Mouse (Mus musculus) forebrain, embryonic 14.5 days (tissue): ENCODE measurements around the gene Hist1h3b. TPM values are rescaled to one million over a fixed set of nuclear protein-coding genes. Genes with fewer than 3 reads are reported as not detected.
"Not testable (repeated sequence)": the region's sequence is repeated elsewhere in the genome, so short reads cannot be mapped to it uniquely, and the experiment has no call there.

Experiments
- ATAC-seq: fragments of 200-750 bp; cut with Nextera tagmentation; 2 replicates; pipeline ENCODE4 v1.8.0; 2017; ENCODE audit warnings: mild to moderate bottlenecking, moderate library complexity
- DNase-seq: peaks from one replicate; pipeline ENCODE4 v3.0.0-alpha.2; 2015; ENCODE audit warnings: low spot score
- H3K27ac ChIP-seq: fragments of 300-500 bp; sonication (generic); 2 replicates; pipeline ENCODE4 v1.5.1; 2014; ENCODE audit warnings: low read depth, mild to moderate bottlenecking, control low read depth, low read length, moderate library complexity
- H3K27me3 ChIP-seq: fragments of 300-500 bp; sonication (generic); replicated peaks from 2 replicates; pipeline ENCODE4 v1.6.1; 2014; ENCODE audit warnings: low read length, control low read depth, mixed read lengths; ENCODE audit not compliant: control insufficient read depth, insufficient read depth
- H3K36me3 ChIP-seq: fragments of 300-500 bp; sonication (generic); 2 replicates; pipeline ENCODE4 v1.6.1; 2014; ENCODE audit warnings: low read length, control low read depth; ENCODE audit not compliant: control insufficient read depth, insufficient read depth
- H3K4me1 ChIP-seq: fragments of 300-500 bp; sonication (generic); 2 replicates; pipeline ENCODE4 v1.6.1; 2014; ENCODE audit warnings: antibody characterized with exemption, low read length, control low read depth; ENCODE audit not compliant: control insufficient read depth, insufficient read depth
- H3K4me2 ChIP-seq: fragments of 300-500 bp; sonication (generic); 2 replicates; pipeline ENCODE4 v1.6.1; 2014; ENCODE audit warnings: mild to moderate bottlenecking, control low read depth, low read length
- H3K4me3 ChIP-seq: fragments of 300-500 bp; sonication (generic); 2 replicates; pipeline ENCODE4 v1.5.1; 2014; ENCODE audit warnings: low read depth, low read length, control low read depth
- H3K9ac ChIP-seq: fragments of 300-500 bp; sonication (generic); 2 replicates; pipeline ENCODE4 v1.6.1; 2014; ENCODE audit warnings: mild to moderate bottlenecking, low read length, control low read depth, moderate library complexity
- H3K9me3 ChIP-seq: fragments of 300-500 bp; sonication (generic); replicated peaks from 2 replicates; pipeline ENCODE4 v1.6.1; 2016; ENCODE audit warnings: low read length, control low read depth, mixed read lengths; ENCODE audit not compliant: control insufficient read depth
- WGBS: fragments of 180-500 bp; shearing (Covaris S2); extraction: QIAGEN DNeasy Blood & Tissue Kit; methylation state at CpG from one replicate; pipeline ENCODE4 v1.1.7; 2014; 5-methylcytosine and 5-hydroxymethylcytosine counted together
- polyA plus RNA-seq: library from polyadenylated mRNA; unstranded; fragments of >200 nt; fragmentation: Nextera tagmentation; extraction: Ambion mirVana; gene quantifications from 2 replicates; pipeline ENCODE4 v1.2.1, GENCODE M21; 2014

The Hist1h3b gene
- polyA plus RNA-seq, 1 experiment from 2014 or later = 9.6 TPM

GRCm38 (mm10) chr13:23742007-23742406 lies 10.1 kb upstream of the Hist1h3b start:
- Histone ChIP-seq H3K36me3 (no peaks in the 10 kb centered on the region), H3K4me3 (no peak overlapping the region), H3K4me2 (no peak overlapping the region), H3K9ac (no peak overlapping the region), H3K4me1 (peaks cover 7% of the 10 kb centered on the region; the same call in 1 of the 2 replicates), H3K27me3 (no peaks in the 10 kb centered on the region), H3K27ac (no peak overlapping the region), H3K9me3 (no peaks in the 10 kb centered on the region)
- ATAC-seq = no peak
- DNase-seq = no peak

GRCm38 (mm10) chr13:23743215-23743614 lies 8.9 kb upstream of the Hist1h3b start:
- H3K4me3 ChIP-seq = no peak overlapping the region
- 79% methylated on average over 5 of the region's 5 CpGs for WGBS
- no peaks in the 10 kb centered on the region for H3K9me3 ChIP-seq
- ATAC-seq = no peak
- no peak overlapping the region for H3K4me2 ChIP-seq
- no peaks in the 10 kb centered on the region for H3K36me3 ChIP-seq
- peaks cover 17% of the 10 kb centered on the region for H3K4me1 ChIP-seq
- no peaks in the 10 kb centered on the region for H3K27me3 ChIP-seq
- DNase-seq = no peak
- no peak overlapping the region for H3K9ac ChIP-seq
- no peak overlapping the region for H3K27ac ChIP-seq

- peak overlapping the region; percentile 61 for H3K9ac ChIP-seq
- WGBS = 32% methylated on average over 4 of the region's 4 CpGs
- peaks cover 17% of the 10 kb centered on the region for H3K4me1 ChIP-seq
- H3K4me2 ChIP-seq = peak overlapping the region; percentile 54
- peak overlapping the region; percentile 38; the same call in 1 of the 2 replicates for H3K4me3 ChIP-seq
- H3K36me3 ChIP-seq = no peaks in the 10 kb centered on the region
- no peaks in the 10 kb centered on the region for H3K9me3 ChIP-seq
- ATAC-seq = no peak
- no peak for DNase-seq
- no peak overlapping the region for H3K27ac ChIP-seq
- no peaks in the 10 kb centered on the region for H3K27me3 ChIP-seq
Measured at GRCm38 (mm10) chr13:23743963-23744362, 8.1 kb upstream of the Hist1h3b start.

GRCm38 (mm10) chr13:23744421-23745380 lies 7.4 kb upstream of the Hist1h3b start:
- no peak for DNase-seq
- ATAC-seq = no peak; the same call in 1 of the 2 replicates
- Histone ChIP-seq H3K4me3 (peak overlapping the region; percentile 38), H3K9ac (peak overlapping the region; percentile 61), H3K4me2 (peak overlapping the region; percentile 54), H3K4me1 (peaks cover 17% of the 10 kb centered on the region), H3K27me3 (no peaks in the 10 kb centered on the region), H3K36me3 (no peaks in the 10 kb centered on the region), H3K9me3 (no peaks in the 10 kb centered on the region), H3K27ac (peak overlapping the region; percentile 70; the same call in 1 of the 2 replicates)
- WGBS = under 1% methylated on average over 17 of the region's 36 CpGs

GRCm38 (mm10) chr13:23745381-23746161 lies 6.5 kb upstream of the Hist1h3b start, which contains the start of gene Hist1h3c:
Gene Hist1h3c (minus strand): TSS chr13:23745602.
- peaks cover 12% of the 10 kb centered on the region for H3K4me1 ChIP-seq
- no peaks in the 10 kb centered on the region for H3K27me3 ChIP-seq
- H3K4me2 ChIP-seq = peak within 1 kb of the TSS; percentile 54
- WGBS = under 1% methylated on average over 24 of the region's 28 CpGs
- DNase-seq (peak; percentile 97), ATAC-seq (peak; percentile 76)
- peak within 1 kb of the TSS; percentile 38 for H3K4me3 ChIP-seq
- peak within 1 kb of the TSS; percentile 97 for H3K27ac ChIP-seq
- H3K9ac ChIP-seq = peak within 1 kb of the TSS; percentile 61
- no peaks in the 10 kb centered on the region for H3K36me3 ChIP-seq
- H3K9me3 ChIP-seq = no peaks in the 10 kb centered on the region

- H3K36me3 ChIP-seq, H3K9me3 ChIP-seq, H3K27me3 ChIP-seq: not testable (repeated sequence)
- ATAC-seq (peak; percentile 88), DNase-seq (peak; percentile 99)
- Histone ChIP-seq H3K4me3 (peak within 1 kb of the TSS; percentile 38), H3K9ac (peak within 1 kb of the TSS; percentile 58), H3K4me2 (peak within 1 kb of the TSS; percentile 54), H3K4me1 (peaks cover 11% of the 10 kb centered on the region), H3K27ac (peak within 1 kb of the TSS; percentile 97)
- WGBS = under 1% methylated on average over 39 of the region's 58 CpGs
Measured at GRCm38 (mm10) chr13:23746201-23747080, 5.6 kb upstream of the Hist1h3b start, which contains the start of gene Hist1h2bb. Gene Hist1h2bb (plus strand): TSS chr13:23746734.

GRCm38 (mm10) chr13:23747081-23747891 lies 4.8 kb upstream of the Hist1h3b start:
- 2% methylated on average over 12 of the region's 13 CpGs for WGBS
- H3K4me2 ChIP-seq = peak overlapping the region; percentile 54
- peak overlapping the region; percentile 97 for H3K27ac ChIP-seq
- peak; percentile 29 for DNase-seq
- peaks cover 11% of the 10 kb centered on the region for H3K4me1 ChIP-seq
- ATAC-seq = no peak
- no peaks in the 10 kb centered on the region for H3K27me3 ChIP-seq
- no peaks in the 10 kb centered on the region for H3K36me3 ChIP-seq
- no peaks in the 10 kb centered on the region for H3K9me3 ChIP-seq
- H3K9ac ChIP-seq = peak overlapping the region; percentile 58
- peak overlapping the region; percentile 38 for H3K4me3 ChIP-seq
